Mouse (Mus musculus): ENCODE measurements around the gene Lrrn4. TPM values are rescaled to one million over a fixed set of nuclear protein-coding genes. Genes with fewer than 3 reads are reported as not detected.

Gene Lrrn4
- total RNA-seq, 2 experiments from 2014 or later, result 4.4 to 6.9 TPM

GRCm38 (mm10) chr2:132873657-132874326, 6.9 kb downstream of the Lrrn4 start:
- DNase-seq (ENCODE audit: low spot score in 2 of 2), result no peak

GRCm38 (mm10) chr2:132871663-132872062, 9.0 kb downstream of the Lrrn4 start:
- DNase-seq (ENCODE audit: low spot score in 2 of 2), result no peak

- no peak for DNase-seq (ENCODE audit: low spot score in 2 of 2)
Measured at GRCm38 (mm10) chr2:132870286-132870685, 10.4 kb downstream of the Lrrn4 start.

DNA sequence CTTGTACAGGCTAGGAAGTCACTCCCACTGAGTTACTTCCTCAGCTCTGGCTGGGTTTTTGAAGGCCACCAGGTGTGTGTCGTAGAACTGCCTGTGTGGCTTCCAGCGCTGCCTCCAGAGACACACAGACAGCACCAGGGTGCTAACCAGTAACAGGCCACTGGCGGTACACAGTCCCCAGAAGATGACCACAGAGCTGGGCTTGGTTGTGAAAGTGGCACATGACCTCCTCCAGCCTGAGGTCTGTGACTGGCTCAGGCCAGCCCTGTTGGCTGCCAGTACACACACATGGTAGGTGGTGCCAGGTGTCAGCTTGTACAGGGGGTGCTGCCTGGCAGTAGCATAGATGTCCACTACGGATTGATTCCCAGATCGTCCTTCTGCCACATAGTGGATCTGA, 11.0 kb downstream of the Lrrn4 start:
- DNase-seq (ENCODE audit: low spot score in 2 of 2), result no peak

- peak in 1 of 2 experiments; percentile 43 for DNase-seq (ENCODE audit: low spot score in 2 of 2)
Measured at GRCm38 (mm10) chr2:132867521-132867920, 13.2 kb downstream of the Lrrn4 start.

- no peak for DNase-seq (ENCODE audit: low spot score in 2 of 2)
Measured at GRCm38 (mm10) chr2:132863325-132863724, 17.4 kb downstream of the Lrrn4 start.

GRCm38 (mm10) chr2:132861456-132861855, 19.2 kb downstream of the Lrrn4 start:
- DNase-seq (ENCODE audit: low spot score in 2 of 2), result no peak

- no peak for DNase-seq (ENCODE audit: low spot score in 2 of 2)
Measured at GRCm38 (mm10) chr2:132860435-132860834, 20.3 kb downstream of the Lrrn4 start.

GRCm38 (mm10) chr2:132856333-132856732, 24.4 kb downstream of the Lrrn4 start:
- DNase-seq (ENCODE audit: low spot score in 2 of 2), result no peak

DNA sequence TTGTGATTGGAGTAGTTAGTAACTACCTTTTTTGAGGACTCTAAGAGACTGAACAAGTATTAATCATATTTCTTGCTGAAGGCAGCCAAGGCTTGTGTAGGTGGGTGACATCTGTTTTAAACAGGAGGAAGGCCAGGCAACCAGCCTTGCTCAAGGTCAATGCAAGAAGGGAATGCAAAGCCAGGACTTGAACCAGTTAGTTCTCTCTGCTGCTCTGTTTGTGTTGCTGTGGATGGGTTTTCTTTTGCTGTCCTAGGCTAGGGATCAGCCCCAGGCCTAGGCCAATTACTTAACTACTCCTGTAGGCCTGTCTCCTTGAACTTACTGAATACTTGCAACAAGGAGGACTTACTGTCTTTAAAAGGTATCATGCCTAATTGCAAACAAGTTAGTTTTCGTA, 27.6 kb downstream of the Lrrn4 start:
- no peak for DNase-seq (ENCODE audit: low spot score in 2 of 2)

DNA sequence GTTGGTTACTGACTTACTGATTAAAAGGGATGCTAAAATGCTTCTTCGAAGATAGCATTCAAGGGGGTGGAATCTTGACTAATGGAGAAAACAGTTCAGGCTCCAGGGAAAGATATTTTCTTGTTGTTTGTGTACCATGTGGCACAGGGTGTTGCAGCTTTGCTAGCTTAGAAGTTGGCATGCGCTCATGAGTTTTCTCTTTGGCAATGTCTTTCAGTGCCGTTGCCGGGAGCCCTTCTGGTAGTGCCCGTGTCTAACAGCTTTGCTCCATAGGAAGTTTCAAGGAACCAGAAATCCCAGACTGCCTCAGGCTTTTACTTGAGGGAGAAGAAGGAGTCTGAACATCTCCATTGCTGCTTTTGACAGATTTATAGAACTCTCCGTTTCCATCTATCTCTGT, 31.6 kb downstream of the Lrrn4 start:
- no peak for DNase-seq (ENCODE audit: low spot score in 2 of 2)

DNA sequence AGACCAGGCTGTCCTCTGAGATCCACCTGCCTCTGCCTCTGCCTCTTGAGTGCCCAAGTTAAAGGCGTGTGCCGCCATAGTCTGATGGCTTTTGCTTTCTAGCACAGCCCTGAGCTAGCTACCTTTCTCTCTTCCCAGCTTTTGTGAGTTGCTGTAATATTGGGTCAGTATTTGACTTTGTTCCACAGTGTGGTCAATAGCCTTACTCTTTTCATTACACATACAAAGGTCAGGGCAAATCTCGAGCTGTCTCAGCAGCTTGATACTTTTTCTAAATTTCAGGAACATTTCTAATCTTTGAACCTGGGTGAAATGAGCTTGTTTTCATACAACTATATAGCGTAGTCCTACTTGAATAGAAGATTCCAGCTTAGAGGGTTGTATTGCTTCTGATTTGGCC, 32.3 kb downstream of the Lrrn4 start:
- no peak for DNase-seq (ENCODE audit: low spot score in 2 of 2)

DNA sequence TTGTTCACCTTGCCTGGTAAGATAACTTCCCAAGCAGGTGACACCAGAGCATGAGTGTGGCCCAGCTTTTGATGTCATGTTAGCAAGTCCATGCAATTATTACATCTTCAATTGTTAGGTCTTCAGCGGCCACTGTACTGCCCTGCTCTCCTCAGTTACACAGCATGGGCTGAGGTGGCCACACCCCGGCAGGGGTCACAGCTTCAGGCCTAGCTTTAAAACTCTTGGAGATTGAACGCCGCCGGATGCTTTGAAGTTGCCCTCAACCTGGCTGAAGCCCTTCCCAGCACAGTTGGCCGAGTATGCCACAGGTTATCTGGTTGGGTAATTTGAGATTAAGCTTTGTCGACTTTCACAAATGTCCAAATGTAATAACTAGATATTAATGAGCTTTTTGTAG, 33.1 kb downstream of the Lrrn4 start:
- peak in 1 of 2 experiments; percentile 8 for DNase-seq (ENCODE audit: low spot score in 2 of 2)

DNA sequence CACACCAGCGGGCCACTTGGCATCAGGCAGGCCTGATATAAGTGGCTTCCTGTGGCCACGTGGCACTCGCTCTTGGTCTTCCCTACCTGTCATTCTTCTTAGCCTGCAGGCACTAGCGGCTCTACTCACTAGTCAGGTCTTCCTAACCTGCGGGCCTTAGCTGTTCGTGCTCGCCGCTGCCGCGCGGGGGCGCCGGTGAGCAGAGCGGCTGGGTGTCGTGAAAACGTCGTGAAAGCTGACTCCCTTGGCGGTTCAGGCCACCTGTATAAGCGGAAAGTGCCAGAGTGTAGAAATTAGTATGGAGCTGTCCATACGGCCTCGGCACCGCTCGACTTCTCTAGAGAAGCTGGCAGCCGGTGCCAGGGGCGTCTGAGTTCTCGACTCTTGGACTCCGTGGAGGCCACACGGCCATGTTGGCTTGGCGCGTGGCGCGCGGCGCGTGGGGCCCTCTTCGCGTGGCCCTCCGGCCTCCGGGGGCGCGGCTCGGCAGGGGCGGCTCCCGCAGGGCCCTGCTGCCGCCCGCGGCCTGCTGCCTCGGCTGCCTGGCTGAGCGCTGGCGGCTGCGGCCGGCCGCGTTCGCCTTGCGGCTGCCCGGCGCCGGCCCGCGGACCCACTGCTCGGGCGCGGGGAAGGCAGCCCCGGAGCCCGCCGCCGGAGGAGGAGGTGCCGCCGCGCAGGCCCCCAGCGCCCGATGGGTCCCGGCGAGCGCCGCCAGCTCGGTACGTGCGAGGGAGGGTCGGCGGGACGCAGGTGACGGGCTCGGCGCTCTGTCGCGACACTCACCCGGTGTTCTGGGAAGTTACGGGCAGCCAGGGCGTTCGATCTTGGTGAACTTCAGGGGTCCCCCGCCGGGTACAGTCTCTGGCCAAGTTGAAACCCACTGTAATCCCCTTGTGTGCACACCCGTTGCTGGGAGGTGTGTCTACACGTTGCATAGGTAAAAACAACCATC, 34.0 kb downstream of the Lrrn4 start, which contains the start of gene Crls1:
Gene Crls1 (plus strand): TSS at position 260 of the 952 bp plus-strand sequence.
- DNase-seq (ENCODE audit: low spot score in 2 of 2), result peak; percentile 99

DNA sequence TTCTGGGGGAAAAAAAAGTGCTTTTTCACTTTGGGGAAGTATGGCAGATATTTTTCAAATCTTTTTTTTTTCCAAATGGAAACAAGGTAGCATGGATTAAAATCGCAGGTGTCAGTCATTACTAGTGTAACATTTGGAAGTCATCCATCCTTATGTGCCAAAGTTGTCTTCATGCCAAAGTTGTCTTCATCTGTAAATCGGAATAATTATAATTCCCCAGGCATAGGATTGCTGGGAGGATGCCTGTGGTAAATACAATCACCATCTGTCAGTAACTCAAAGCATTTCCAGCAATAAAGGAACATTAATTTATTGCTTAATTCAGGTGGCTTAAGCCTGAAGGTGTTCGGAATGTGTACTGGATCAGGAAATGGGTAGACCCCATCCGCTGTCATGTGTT, 39.6 kb downstream of the Lrrn4 start:
- DNase-seq (ENCODE audit: low spot score in 2 of 2), result no peak

Other genes with a start within 250 kb of the Lrrn4 start
- gene Shld1, start 194.0 kb downstream of the Lrrn4 start, total RNA-seq (2021), result 1 to 10 TPM; 7.9 to 8.2 TPM
- 1,000 to 10,000 TPM; 1,487 to 1,858 TPM for gene Chgb, start 99.6 kb downstream of the Lrrn4 start, total RNA-seq (2021)
- gene Trmt6, start 64.8 kb downstream of the Lrrn4 start, total RNA-seq (2021), result 10 to 100 TPM; 16.8 to 20.5 TPM
- gene Mcm8, start 64.8 kb downstream of the Lrrn4 start, total RNA-seq (2021), result 1 to 10 TPM; 3.4 to 3.7 TPM
- gene Crls1, start 34.2 kb downstream of the Lrrn4 start, total RNA-seq (2021), result 100 to 1,000 TPM; 111 to 115 TPM
- gene Fermt1, start 65.0 kb upstream of the Lrrn4 start, total RNA-seq (2021), result not detected

Data from adrenal gland, adult 18-20 months (tissue).